7 mouse cellular contexts compared by ENCODE assay signal in genomic region chr17:17293932-17294534, GRCm38 (mm10).
A peak's percentile ranks its signal among the peaks of the same experiment; 100 is the strongest.
DNase-seq lines count a peak whose midpoint lies in the region; ATAC-seq lines count a peak whose summit lies in the region.
"Not testable (repeated sequence)": the region's sequence is repeated elsewhere in the genome, so short reads cannot be mapped to it uniquely, and the experiment has no call there.

No protein-coding gene starts in this region.

- peak; percentile 91 for DNase-seq in adrenal gland, postnatal 14 days
- peak; percentile 80 for DNase-seq in embryonic facial prominence, embryonic 11.5 days (ENCODE audit: low spot score)
- peak; percentile 96 for DNase-seq in kidney, adult 11 months
- DNase-seq in limb, embryonic 10.5 days (ENCODE audit: low spot score), result peak; percentile 80
- DNase-seq in spleen, adult 12 weeks (ENCODE audit: low spot score), result peak; percentile 75

- H3K27me3 ChIP-seq in embryonic facial prominence, embryonic 11.5 days (ENCODE audit: control insufficient read depth, insufficient read depth, low read length); limb, embryonic 10.5 days (ENCODE audit: low read depth, poor library complexity, severe bottlenecking); midbrain, embryonic 13.5 days: not testable (repeated sequence)

- not testable (repeated sequence) for H3K9me3 ChIP-seq in embryonic facial prominence, embryonic 11.5 days (replicated peaks; ENCODE audit: control insufficient read depth, low read length); limb, embryonic 10.5 days (replicated peaks); midbrain, embryonic 13.5 days

- peak overlapping the region; percentile 40 for H3K4me3 ChIP-seq in embryonic facial prominence, embryonic 11.5 days (ENCODE audit: low read depth, low read length)
- peak overlapping the region; percentile 53 for H3K4me3 ChIP-seq in limb, embryonic 10.5 days
- H3K4me3 ChIP-seq in midbrain, embryonic 13.5 days (replicated peaks), result peak overlapping the region; percentile 49

- H3K4me1 ChIP-seq in embryonic facial prominence, embryonic 11.5 days (ENCODE audit: control insufficient read depth, insufficient read depth, low read length); limb, embryonic 10.5 days; midbrain, embryonic 13.5 days (replicated peaks): not testable (repeated sequence)

- peak overlapping the region; percentile 39; the same call in 1 of the 2 replicates for H3K9ac ChIP-seq in embryonic facial prominence, embryonic 11.5 days (replicated peaks; ENCODE audit: low read length)
- peak overlapping the region; percentile 55 for H3K9ac ChIP-seq in midbrain, embryonic 13.5 days (replicated peaks)

- 0% methylated on average over 13 of the region's 13 CpGs for WGBS in embryonic facial prominence, embryonic 11.5 days
- under 1% methylated on average over 13 of the region's 13 CpGs for WGBS in limb, embryonic 10.5 days
- under 1% methylated on average over 13 of the region's 13 CpGs for WGBS in midbrain, embryonic 13.5 days

- H3K4me2 ChIP-seq in embryonic facial prominence, embryonic 11.5 days (ENCODE audit: low read depth, low read length), result not testable (repeated sequence)
- peak overlapping the region; percentile 48 for H3K4me2 ChIP-seq in midbrain, embryonic 13.5 days (replicated peaks)

- H3K36me3 ChIP-seq in embryonic facial prominence, embryonic 11.5 days (replicated peaks; ENCODE audit: control insufficient read depth, insufficient read depth, low read depth, low read length); limb, embryonic 10.5 days; midbrain, embryonic 13.5 days: not testable (repeated sequence)

- peak; percentile 97 for ATAC-seq in embryonic facial prominence, embryonic 11.5 days (replicated peaks; ENCODE audit: insufficient number of reproducible peaks, low FRiP score, low TSS enrichment, low read depth)
- peak; percentile 100 for ATAC-seq in granulocyte monocyte progenitor cell, adult 5-6 weeks (replicated peaks; ENCODE audit: poor library complexity, severe bottlenecking)
- ATAC-seq in midbrain, embryonic 13.5 days, result peak; percentile 100

- not testable (repeated sequence) for H3K27ac ChIP-seq in embryonic facial prominence, embryonic 11.5 days (replicated peaks; ENCODE audit: low read depth, low read length)
- peak overlapping the region; percentile 66 for H3K27ac ChIP-seq in limb, embryonic 10.5 days
- peak overlapping the region; percentile 74 for H3K27ac ChIP-seq in midbrain, embryonic 13.5 days
